8 mouse cellular contexts compared by ENCODE assay signal in the genomic region with DNA sequence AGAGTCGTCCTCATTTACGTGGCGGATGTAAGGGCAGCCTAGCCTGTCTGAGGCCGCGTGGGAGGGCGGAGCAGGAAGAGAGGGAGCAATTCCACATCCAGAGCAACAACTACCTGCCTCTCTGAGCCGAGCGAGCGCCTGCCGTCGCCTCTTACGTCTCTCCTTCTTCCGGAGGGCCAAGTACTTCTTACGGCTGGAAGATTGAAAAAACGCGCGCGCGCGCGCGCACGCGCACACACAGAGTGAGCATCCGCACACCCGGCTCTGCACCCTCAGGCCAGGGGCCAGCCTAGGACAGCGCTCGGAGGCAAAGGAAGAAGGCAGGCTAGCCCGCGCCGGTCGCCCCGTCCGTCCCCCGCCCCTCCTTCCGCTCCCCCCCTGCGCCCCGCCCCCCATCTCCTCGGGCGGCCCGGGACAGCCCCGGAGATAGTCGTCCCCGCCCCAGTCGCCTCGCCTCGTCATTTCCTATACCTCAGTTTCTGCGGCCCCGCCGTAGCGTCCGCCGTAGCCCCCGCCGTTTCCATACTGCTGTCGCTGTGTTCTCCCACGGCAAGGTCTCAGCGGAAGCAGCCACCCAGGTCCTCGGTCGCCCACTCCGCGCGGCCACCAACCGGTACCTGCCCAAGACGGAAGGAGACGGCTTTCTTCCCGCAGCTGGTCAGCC. TPM values are rescaled to one million over a fixed set of nuclear protein-coding genes. Genes with fewer than 3 reads are reported as not detected.
DNase-seq lines count a peak whose midpoint lies in the region; ATAC-seq and TF ChIP-seq lines count a peak whose summit lies in the region.

No protein-coding gene starts in this region.

- TF ChIP-seq EP300 in ES-Bruce4 (IDR thresholded peaks at IDR 0.05; ENCODE audit: insufficient read depth, low read depth, low read length): no peak

- peak overlapping the region; percentile 89 for H3K27ac ChIP-seq in ES-Bruce4 (ENCODE audit: insufficient read depth, low read length)
- H3K27ac ChIP-seq in embryonic fibroblast, embryonic 13.5 days (ENCODE audit: insufficient read depth, low read length): peak overlapping the region; percentile 100
- peak overlapping the region; percentile 97 to 99 for H3K27ac ChIP-seq in heart, embryonic 14.5 days (replicated peaks in 1 of 2; ENCODE audit: control insufficient read depth in 1 of 2, insufficient read depth in 1 of 2, low read depth in 2 of 2, low read length in 2 of 2)

- peak; percentile 32 for DNase-seq in brain, embryonic 18.5 days (ENCODE audit: low read depth, low spot score)
- peak; percentile 75 to 86 for DNase-seq in kidney, postnatal 25 days
- DNase-seq in lung, postnatal 14 days: peak; percentile 76
- DNase-seq in ovary, postnatal 10 days (ENCODE audit: low spot score): peak; percentile 11
- DNase-seq in thymus, postnatal 0 days (ENCODE audit: low spot score): peak; percentile 71

- H3K9ac ChIP-seq in ES-Bruce4 (ENCODE audit: low read depth, poor library complexity, severe bottlenecking): peak overlapping the region; percentile 90
- peak overlapping the region; percentile 87 for H3K9ac ChIP-seq in heart, embryonic 14.5 days (ENCODE audit: low read length)

- TF ChIP-seq POLR2A in ES-Bruce4 (IDR thresholded peaks at IDR 0.05; ENCODE audit: insufficient read depth, low read length): no peak
- peak; percentile 57; the same call in 1 of the 2 replicates for TF ChIP-seq POLR2A in embryonic fibroblast, embryonic 13.5 days (IDR thresholded peaks at IDR 0.05; ENCODE audit: low read depth, low read length)

- peak overlapping the region; percentile 97 for H3K4me3 ChIP-seq in ES-Bruce4 (ENCODE audit: low read depth, low read length)
- peak overlapping the region; percentile 85 for H3K4me3 ChIP-seq in embryonic fibroblast, embryonic 13.5 days (ENCODE audit: insufficient read depth, low read length)
- H3K4me3 ChIP-seq in heart, embryonic 14.5 days (ENCODE audit: control insufficient read depth in 1 of 2, insufficient read depth in 1 of 2, low read depth in 1 of 2, low read length in 2 of 2): peak overlapping the region; percentile 66 to 99

- no peak for TF ChIP-seq CTCF in ES-Bruce4 (IDR thresholded peaks at IDR 0.05; ENCODE audit: low read depth, low read length)
- no peak for TF ChIP-seq CTCF in embryonic fibroblast, embryonic 13.5 days (IDR thresholded peaks at IDR 0.05; ENCODE audit: borderline replicate concordance, insufficient read depth, low read length)

- peak overlapping the region; percentile 67 for H3K4me2 ChIP-seq in heart, embryonic 14.5 days (ENCODE audit: low read length)

- no peaks in the 10 kb centered on the region for H3K27me3 ChIP-seq in ES-Bruce4 (ENCODE audit: control insufficient read depth, insufficient read depth, low read length, poor library complexity, severe bottlenecking)
- H3K27me3 ChIP-seq in heart, embryonic 14.5 days (ENCODE audit: control insufficient read depth, insufficient read depth, low read length): no peaks in the 10 kb centered on the region

- 22% methylated on average over 55 of the region's 67 CpGs for WGBS in heart, embryonic 14.5 days

- H3K4me1 ChIP-seq in ES-Bruce4 (ENCODE audit: control insufficient read depth, insufficient read depth, low read length): no peaks in the 10 kb centered on the region
- no peaks in the 10 kb centered on the region for H3K4me1 ChIP-seq in embryonic fibroblast, embryonic 13.5 days (ENCODE audit: control insufficient read depth, insufficient read depth, low read length)
- no peaks in the 10 kb centered on the region for H3K4me1 ChIP-seq in heart, embryonic 14.5 days (ENCODE audit: control insufficient read depth in 2 of 2, insufficient read depth in 2 of 2, low read length in 2 of 2)

- peak; percentile 89 for ATAC-seq in heart, embryonic 14.5 days (ENCODE audit: insufficient number of reproducible peaks, insufficient read depth, low FRiP score, low read depth)

- peaks cover 27% of the 10 kb centered on the region for H3K36me3 ChIP-seq in ES-Bruce4 (ENCODE audit: control insufficient read depth, insufficient read depth, low read length, poor library complexity, severe bottlenecking)
- peaks cover 39% of the 10 kb centered on the region for H3K36me3 ChIP-seq in heart, embryonic 14.5 days (ENCODE audit: control insufficient read depth, insufficient read depth, low read length)

- no peaks in the 10 kb centered on the region for H3K9me3 ChIP-seq in ES-Bruce4 (replicated peaks; ENCODE audit: control insufficient read depth, insufficient read depth, low read length, poor library complexity, severe bottlenecking)
- no peaks in the 10 kb centered on the region for H3K9me3 ChIP-seq in heart, embryonic 14.5 days (ENCODE audit: control insufficient read depth, low read length)

RNA-seq across cellular contexts. Expression of a gene that starts 0.5 kb away (rescaled TPM):
- 70.4 and 71.4 TPM in 2 replicates for polyA plus RNA-seq in ES-Bruce4 (2011; ENCODE audit: insufficient read depth, insufficient read length, low read depth, missing spikeins)
- 41.6 and 51.0 TPM in 2 replicates for polyA plus RNA-seq in embryonic fibroblast, embryonic 13.5 days (2011; ENCODE audit: insufficient read length, low read depth, missing spikeins)
- 29.5 and 30.9 TPM in 2 replicates for polyA plus RNA-seq in heart, embryonic 14.5 days (2014; fragmentation: Nextera tagmentation; extraction: Ambion mirVana)
- 51.3 and 55.6 TPM in 2 replicates for polyA plus RNA-seq in thymus, postnatal 0 days (2015; fragmentation: Nextera tagmentation; extraction: Ambion mirVana)

RNA-seq across cellular contexts. Expression of a gene that starts 49.1 kb away (rescaled TPM):
- 27.1 and 27.6 TPM in 2 replicates for polyA plus RNA-seq in ES-Bruce4 (2011; ENCODE audit: insufficient read depth, insufficient read length, low read depth, missing spikeins)
- 39.7 and 44.2 TPM in 2 replicates for polyA plus RNA-seq in embryonic fibroblast, embryonic 13.5 days (2011; ENCODE audit: insufficient read length, low read depth, missing spikeins)
- polyA plus RNA-seq in heart, embryonic 14.5 days (2014; fragmentation: Nextera tagmentation; extraction: Ambion mirVana): 20.5 and 22.0 TPM in 2 replicates
- 11.3 and 13.5 TPM in 2 replicates for polyA plus RNA-seq in thymus, postnatal 0 days (2015; fragmentation: Nextera tagmentation; extraction: Ambion mirVana)

Comparison
In these comparisons a context has a peak if more than half of its experiments do, and no peak if none do; other contexts are left out.
1. Peak in every context shown above with its lines: DNase-seq, ATAC-seq, H3K4me3 ChIP-seq and H3K27ac ChIP-seq.
2. DNase-seq: peak in every context shown above with its lines; median percentile 80 in kidney, postnatal 25 days; 76 in lung, postnatal 14 days; 71 in thymus, postnatal 0 days; 32 in brain, embryonic 18.5 days; 11 in ovary, postnatal 10 days.